Mouse (Mus musculus): ENCODE data around the gene Jhy. TPM values are rescaled to one million over a fixed set of nuclear protein-coding genes. Genes with fewer than 3 reads are reported as not detected.

The Jhy gene
- total RNA-seq, 2 experiments from 2014 or later, result 0.61 to 0.68 TPM

GRCm38 (mm10) chr9:40908411-40908810 is 55.5 kb downstream of the Jhy start:
- TF ChIP-seq CTCF (IDR thresholded peaks at IDR 0.05), result no peak
- Histone ChIP-seq H3K4me3 (no peak overlapping the region), H3K27ac (no peak overlapping the region)
- DNase-seq (ENCODE audit: extremely low spot score in 1 of 2, low spot score in 2 of 2), result no peak
- intact Hi-C loops (cut with DNase I), result no loop called here

- intact Hi-C loops (cut with DNase I), result no loop called here
- no peak for TF ChIP-seq CTCF (IDR thresholded peaks at IDR 0.05)
- H3K4me3 ChIP-seq, result no peak overlapping the region
- H3K27ac ChIP-seq, result no peak overlapping the region
- no peak for DNase-seq (ENCODE audit: extremely low spot score in 1 of 2, low spot score in 2 of 2)
Observed at GRCm38 (mm10) chr9:40907413-40907812, 56.5 kb downstream of the Jhy start.

GRCm38 (mm10) chr9:40892456-40892855 is 71.5 kb downstream of the Jhy start:
- no peak overlapping the region for H3K4me3 ChIP-seq
- no peak for TF ChIP-seq CTCF (IDR thresholded peaks at IDR 0.05)
- DNase-seq (ENCODE audit: extremely low spot score in 1 of 2, low spot score in 2 of 2), result no peak
- intact Hi-C loops (cut with DNase I), result no loop called here
- no peak overlapping the region for H3K27ac ChIP-seq

GRCm38 (mm10) chr9:40889389-40889788 is 74.5 kb downstream of the Jhy start:
- intact Hi-C loops (cut with DNase I), result no loop called here
- no peak for DNase-seq (ENCODE audit: extremely low spot score in 1 of 2, low spot score in 2 of 2)
- TF ChIP-seq CTCF (IDR thresholded peaks at IDR 0.05), result no peak
- Histone ChIP-seq H3K27ac (no peak overlapping the region), H3K4me3 (no peak overlapping the region)

GRCm38 (mm10) chr9:40885669-40886068 is 78.2 kb downstream of the Jhy start:
- Histone ChIP-seq H3K4me3 (no peak overlapping the region), H3K27ac (no peak overlapping the region)
- DNase-seq (ENCODE audit: extremely low spot score in 1 of 2, low spot score in 2 of 2), result no peak
- no peak for TF ChIP-seq CTCF (IDR thresholded peaks at IDR 0.05)
- intact Hi-C loops (cut with DNase I), result no loop called here

- H3K4me3 ChIP-seq, result no peak overlapping the region
- DNase-seq (ENCODE audit: extremely low spot score in 1 of 2, low spot score in 2 of 2), result no peak
- no peak for TF ChIP-seq CTCF (IDR thresholded peaks at IDR 0.05)
- no peak overlapping the region for H3K27ac ChIP-seq
- intact Hi-C loops (cut with DNase I), result no loop called here
Observed at GRCm38 (mm10) chr9:40878998-40879397, 84.9 kb downstream of the Jhy start.

GRCm38 (mm10) chr9:40878291-40878945 is 85.5 kb downstream of the Jhy start:
- TF ChIP-seq CTCF (IDR thresholded peaks at IDR 0.05), result no peak
- no peak for DNase-seq (ENCODE audit: extremely low spot score in 1 of 2, low spot score in 2 of 2)
- Histone ChIP-seq H3K4me3 (no peak overlapping the region), H3K27ac (no peak overlapping the region)
- intact Hi-C loops (cut with DNase I), result no loop called here

GRCm38 (mm10) chr9:40877881-40878235 is 86.1 kb downstream of the Jhy start:
- Histone ChIP-seq H3K4me3 (no peak overlapping the region), H3K27ac (no peak overlapping the region)
- DNase-seq (ENCODE audit: extremely low spot score in 1 of 2, low spot score in 2 of 2), result peak in 1 of 2 experiments; percentile 17
- intact Hi-C loops (cut with DNase I), result no loop called here
- no peak for TF ChIP-seq CTCF (IDR thresholded peaks at IDR 0.05)

GRCm38 (mm10) chr9:40877146-40877880 is 86.6 kb downstream of the Jhy start:
- H3K4me3 ChIP-seq, result no peak overlapping the region
- TF ChIP-seq CTCF (IDR thresholded peaks at IDR 0.05), result no peak
- intact Hi-C loops (cut with DNase I), result no loop called here
- no peak for DNase-seq (ENCODE audit: extremely low spot score in 1 of 2, low spot score in 2 of 2)
- H3K27ac ChIP-seq, result no peak overlapping the region

- TF ChIP-seq CTCF (IDR thresholded peaks at IDR 0.05), result no peak
- H3K4me3 ChIP-seq, result no peak overlapping the region
- DNase-seq (ENCODE audit: extremely low spot score in 1 of 2, low spot score in 2 of 2), result no peak
- H3K27ac ChIP-seq, result no peak overlapping the region
- intact Hi-C loops (cut with DNase I), result no loop called here
Observed at GRCm38 (mm10) chr9:40876693-40877092, 87.2 kb downstream of the Jhy start.

GRCm38 (mm10) chr9:40876164-40876563 is 87.8 kb downstream of the Jhy start:
- no peak for TF ChIP-seq CTCF (IDR thresholded peaks at IDR 0.05)
- Histone ChIP-seq H3K27ac (no peak overlapping the region), H3K4me3 (no peak overlapping the region)
- intact Hi-C loops (cut with DNase I), result no loop called here
- peak in 1 of 2 experiments; percentile 14 for DNase-seq (ENCODE audit: extremely low spot score in 1 of 2, low spot score in 2 of 2)

- no peak for TF ChIP-seq CTCF (IDR thresholded peaks at IDR 0.05)
- Histone ChIP-seq H3K4me3 (no peak overlapping the region), H3K27ac (no peak overlapping the region)
- no peak for DNase-seq (ENCODE audit: extremely low spot score in 1 of 2, low spot score in 2 of 2)
- intact Hi-C loops (cut with DNase I), result no loop called here
Observed at GRCm38 (mm10) chr9:40875431-40875830, 88.5 kb downstream of the Jhy start.

GRCm38 (mm10) chr9:40874961-40875360 is 89.0 kb downstream of the Jhy start:
- intact Hi-C loops (cut with DNase I), result no loop called here
- DNase-seq (ENCODE audit: extremely low spot score in 1 of 2, low spot score in 2 of 2), result no peak
- Histone ChIP-seq H3K4me3 (no peak overlapping the region), H3K27ac (no peak overlapping the region)
- TF ChIP-seq CTCF (IDR thresholded peaks at IDR 0.05), result no peak
